Mouse (Mus musculus): ENCODE measurements around the gene Gipc3. TPM values are rescaled to one million over a fixed set of nuclear protein-coding genes. Genes with fewer than 3 reads are reported as not detected.

Gene Gipc3
- total RNA-seq, 2 experiments from 2014 or later: 1.8 TPM

DNA sequence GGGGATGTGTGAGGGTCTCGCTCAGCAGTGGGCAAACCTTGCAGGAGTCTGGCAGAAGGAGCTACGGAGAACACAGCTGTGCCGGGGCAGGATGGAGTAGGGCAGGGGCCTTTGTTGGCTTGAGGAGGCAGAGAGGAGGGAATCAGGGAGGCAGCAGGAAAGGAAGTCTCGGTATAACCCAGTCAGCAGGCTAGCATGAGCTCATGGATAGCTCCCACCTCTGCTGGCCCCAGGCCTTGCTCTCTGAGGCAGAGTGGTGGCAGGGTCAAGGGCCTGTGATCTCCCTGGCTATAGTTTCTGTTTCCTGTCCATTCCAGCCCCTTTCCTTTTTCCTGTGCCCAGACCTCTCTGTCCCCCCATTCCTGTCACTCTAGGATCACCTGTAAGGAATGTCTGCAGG is 40.8 kb downstream of the Gipc3 start:
- no peak for DNase-seq (ENCODE audit: low spot score in 2 of 2)

DNA sequence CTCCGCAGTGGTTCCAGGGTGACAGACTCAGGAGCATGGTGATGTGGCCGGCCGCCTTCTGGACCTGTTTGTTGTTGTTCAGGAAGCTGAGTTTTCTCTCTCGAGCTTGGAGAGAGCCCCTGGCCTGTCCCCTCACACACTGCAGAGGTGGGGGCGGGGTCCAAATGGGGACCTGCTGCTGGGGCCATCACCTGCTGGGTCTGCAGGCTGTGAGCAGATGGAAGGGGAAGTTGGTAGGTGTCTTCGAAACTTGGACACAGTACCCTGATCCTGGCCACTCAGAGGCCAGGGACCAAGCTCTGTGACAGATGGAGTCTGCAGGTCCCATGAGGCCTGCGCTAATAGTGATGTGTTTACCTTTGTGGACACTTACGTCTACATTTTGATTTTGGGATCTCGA is 41.7 kb downstream of the Gipc3 start:
- no peak for DNase-seq (ENCODE audit: low spot score in 2 of 2)

DNA sequence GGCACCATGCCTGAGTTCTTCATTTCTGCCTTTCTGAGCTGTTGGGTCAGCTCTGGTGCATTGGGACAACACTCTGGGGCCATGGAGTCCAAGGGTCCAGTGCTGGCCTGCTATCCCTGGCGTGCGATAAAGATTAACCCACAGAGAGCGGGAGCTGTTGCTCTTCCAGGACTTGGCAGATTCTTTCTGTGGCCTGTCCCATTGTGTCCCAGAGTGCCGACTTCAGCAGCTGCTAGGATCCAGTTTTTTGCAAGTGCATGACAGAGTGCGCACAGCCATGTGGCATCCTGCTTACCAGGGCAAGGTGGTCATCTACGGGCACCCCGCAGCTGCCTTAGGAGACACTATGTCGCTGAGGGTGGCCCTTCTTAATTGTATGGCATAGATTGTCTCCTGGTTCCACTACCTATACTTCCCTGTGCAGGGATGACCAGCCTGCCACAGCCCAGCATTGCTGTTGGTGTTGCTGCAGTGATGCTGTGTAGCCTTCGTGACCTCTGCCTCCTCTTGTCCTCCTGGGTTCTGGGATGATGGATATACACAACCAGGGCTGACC is 42.6 kb downstream of the Gipc3 start:
- no peak for DNase-seq (ENCODE audit: low spot score in 2 of 2)

DNA sequence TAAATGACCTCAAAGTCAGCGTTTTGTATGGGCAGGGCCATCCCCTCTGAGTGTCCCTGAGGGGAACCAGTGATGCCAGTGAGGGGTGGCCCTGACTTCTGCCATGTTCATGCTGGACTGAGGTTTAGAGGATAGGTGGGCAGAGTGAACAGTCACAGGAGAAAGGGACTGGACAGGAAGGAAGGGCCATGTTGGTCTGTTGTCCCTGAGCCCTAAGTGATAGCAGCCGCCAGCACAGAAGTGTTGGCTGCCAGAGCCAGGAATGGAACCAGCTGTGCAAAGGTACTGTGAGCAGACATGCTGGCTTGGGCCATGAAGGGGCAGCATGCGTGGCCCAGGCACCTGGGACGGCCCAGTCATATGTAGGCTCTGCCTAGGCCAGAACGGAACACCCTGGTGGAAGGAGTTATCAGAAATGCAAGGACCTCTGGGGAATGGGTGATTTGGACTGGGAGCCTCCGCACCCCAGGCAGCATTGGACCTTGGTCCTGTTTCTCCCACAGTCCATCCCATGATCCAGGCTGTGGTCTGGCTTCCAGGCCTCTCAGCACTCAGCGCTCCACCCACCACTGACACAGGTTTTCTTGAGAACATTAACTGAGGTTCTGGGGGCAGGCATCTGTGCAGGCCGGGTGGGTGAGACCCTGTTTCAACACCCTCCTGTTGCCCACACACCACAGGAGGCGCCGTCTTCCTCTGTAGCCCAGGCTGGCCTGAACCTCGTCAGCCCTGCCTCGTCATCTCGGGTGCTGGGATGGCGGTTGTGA is 43.3 kb downstream of the Gipc3 start:
- DNase-seq (ENCODE audit: low spot score in 2 of 2): no peak

DNA sequence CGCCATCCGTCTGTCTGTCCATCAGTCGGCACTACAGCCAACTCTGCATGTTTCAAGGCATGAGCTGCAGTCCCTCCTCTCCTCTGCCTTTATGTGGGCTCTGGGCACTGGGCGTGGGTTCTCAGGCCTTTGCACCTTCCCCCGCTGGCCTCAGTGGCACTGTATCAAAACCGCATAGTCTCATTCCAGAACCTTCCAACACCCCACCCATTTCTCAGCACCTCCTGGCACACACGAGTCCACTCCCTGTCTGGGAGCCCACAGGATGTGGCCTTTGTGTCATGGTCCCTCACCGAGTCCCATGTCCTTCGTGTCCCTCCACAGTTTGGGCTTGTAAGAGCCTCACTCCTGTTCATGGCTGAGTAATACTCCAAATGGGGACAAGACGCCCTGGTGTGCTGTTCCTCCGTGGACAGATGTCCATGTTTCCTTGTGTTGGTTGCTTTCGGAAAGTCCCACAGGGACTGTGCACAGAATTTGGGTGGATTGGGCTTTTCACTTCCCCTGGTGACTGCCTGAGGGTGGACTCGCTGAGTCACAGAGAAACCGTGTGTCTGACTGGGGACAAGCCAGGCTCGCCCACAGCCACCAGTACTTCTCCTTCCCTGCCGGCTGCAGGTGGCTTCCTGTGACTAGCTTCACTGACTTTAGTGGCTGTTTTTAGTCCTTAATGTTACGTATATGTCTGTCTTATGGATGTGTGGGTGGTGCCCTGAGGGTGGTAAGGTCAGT is 44.5 kb downstream of the Gipc3 start:
- peak; percentile 59 to 68 for DNase-seq (ENCODE audit: low spot score in 2 of 2)

DNA sequence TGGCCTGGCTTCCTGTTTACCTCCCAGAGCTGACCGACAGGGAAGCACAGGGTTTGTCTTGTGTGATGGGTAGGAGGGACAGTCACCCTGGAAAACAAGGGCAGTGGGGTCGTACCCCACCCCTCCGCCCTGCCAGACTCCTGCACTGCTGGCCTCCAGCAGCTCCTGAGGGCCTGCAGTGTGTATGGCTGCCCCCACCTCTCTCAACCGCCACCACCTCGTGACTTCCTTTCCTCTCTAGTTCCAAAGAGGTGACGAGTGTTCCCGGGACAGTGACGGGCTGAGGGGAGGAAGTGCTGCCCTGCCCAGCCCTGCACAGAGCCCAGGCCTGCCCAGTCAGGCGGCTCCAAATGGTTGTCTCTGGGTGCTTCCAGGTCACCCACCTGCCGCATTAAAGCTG is 45.2 kb downstream of the Gipc3 start:
- no peak for DNase-seq (ENCODE audit: low spot score in 2 of 2)

DNA sequence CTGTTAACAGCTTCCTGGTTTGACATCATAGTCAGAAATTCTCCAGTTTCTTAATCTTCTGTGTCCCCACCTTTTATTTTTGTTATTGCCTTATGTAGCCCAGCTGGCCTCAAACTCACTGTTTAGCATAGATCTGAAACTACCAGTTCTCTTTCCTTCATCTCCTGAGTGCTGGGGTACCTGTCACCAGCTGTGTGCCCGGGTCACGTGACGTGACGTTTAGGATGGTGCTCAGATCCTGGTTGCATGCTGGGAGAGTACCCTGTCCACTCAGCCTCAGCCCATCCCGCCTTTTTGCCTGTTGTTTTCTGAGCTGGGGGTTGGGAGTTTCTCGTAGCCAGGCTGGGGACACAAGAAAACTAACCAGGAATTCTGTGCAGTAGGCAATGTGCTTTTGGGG is 45.8 kb downstream of the Gipc3 start:
- DNase-seq (ENCODE audit: low spot score in 2 of 2): no peak

DNA sequence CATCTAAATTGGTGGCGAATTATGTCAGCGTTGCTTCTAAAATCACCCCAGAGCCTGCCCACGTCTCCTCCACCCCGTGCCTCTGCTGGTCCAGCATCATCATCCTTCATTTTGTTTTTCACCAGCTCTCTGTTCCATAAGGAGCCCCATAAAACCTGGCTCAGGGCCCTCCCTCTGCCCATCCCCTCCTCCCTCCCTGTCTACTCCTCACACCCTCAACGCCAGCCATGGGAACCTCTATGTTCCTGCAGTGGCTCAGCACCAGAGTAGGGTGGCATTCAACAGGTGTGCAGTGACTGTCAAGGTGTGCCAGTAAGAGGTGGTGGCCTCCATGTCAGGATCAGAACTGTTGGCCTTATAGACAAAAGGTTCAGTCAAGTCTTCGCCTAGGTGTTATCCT is 47.9 kb downstream of the Gipc3 start:
- DNase-seq (ENCODE audit: low spot score in 2 of 2): no peak

DNA sequence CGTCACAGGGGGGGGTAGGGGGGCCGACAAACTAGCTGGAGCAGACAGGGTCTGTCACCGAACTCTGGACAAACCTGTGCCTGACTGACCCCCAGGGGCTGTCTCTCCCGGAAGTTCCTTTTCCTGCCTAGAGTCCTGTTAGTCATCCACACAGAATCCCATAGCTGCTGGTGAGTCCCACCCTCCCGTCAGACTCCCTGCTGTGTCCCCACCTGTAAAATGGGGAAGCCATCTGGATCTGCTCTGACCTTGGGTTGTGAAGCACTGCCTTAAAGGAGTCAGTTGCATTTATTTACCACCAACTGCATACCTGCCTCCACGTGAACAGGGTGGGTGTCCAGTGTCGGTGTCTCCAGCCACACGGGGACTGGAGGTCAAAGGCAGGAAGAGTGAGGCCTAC is 48.6 kb downstream of the Gipc3 start:
- DNase-seq (ENCODE audit: low spot score in 2 of 2): no peak

DNA sequence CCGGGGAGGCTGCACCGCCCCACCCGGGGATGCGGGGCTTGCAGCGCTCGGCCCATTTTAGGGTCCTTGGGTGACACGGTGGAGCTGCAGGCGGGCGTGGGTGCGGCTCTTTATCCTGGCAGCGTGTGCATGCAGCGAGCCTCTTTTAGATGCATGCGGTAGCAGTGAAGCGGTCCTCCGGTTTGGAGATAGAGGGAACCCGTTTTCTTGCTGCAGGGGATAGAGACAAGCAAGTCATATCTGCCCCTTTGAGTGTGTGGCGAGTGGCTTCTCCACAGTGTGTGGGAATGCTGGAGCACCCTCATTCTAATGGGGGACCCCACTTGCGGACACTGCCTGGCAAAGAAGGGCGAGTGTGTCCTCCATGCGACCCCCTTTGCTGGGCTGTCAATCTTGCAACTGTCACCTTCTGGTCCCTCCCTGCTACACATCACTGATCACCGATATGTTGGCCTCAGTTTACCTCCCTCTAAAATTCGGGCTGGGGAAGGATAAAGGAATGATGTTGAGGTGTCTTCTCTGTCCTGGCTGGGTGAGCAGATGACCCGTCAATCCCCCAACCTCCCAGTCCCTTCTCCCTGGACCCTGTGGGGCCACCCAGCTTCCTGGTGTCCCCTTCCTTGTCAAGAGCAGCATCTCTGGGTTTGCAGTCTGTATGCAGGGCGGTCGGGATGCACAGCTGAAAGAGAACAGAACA is 49.6 kb downstream of the Gipc3 start:
- no peak for DNase-seq (ENCODE audit: low spot score in 2 of 2)

DNA sequence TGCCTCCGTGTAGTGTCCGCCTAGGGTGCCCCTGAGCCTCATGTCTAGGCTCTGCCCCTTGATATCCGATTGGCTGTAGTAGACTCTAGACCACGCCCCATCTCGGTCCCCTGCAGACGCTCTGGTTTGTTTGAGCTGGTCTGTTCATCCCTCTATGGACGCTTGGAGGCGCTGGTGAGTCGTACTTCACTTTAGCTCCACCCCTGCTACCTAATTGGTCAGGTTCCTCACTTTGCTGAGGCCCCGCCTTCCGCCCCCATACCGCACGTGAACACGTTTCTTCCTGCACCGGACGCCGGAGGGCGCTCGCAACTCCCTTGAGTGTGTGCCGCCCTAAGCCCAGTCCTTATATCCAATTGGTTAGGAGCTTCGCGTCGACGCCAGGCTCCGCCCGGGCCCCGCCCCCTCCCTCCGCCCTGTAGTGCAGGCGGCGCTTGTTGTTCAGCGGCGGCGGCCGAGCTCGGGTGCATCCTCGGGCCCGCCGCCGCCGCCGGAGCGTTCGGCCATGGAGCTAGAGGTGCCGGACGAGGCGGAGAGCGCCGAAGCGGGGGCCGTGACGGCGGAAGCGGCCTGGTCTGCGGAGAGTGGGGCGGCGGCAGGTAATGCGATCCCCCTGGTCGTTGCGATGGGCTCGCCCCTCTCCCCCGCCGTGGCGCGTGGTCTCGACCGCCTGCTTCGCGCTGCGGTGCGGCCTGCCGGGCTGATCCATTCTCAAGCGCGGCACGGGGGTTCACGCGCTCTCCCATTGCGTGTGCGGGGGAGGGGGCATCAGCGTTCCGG is 50.3 kb downstream of the Gipc3 start, which contains the start of gene Pip5k1c:
Pip5k1c (plus strand) TSS at position 410 of the 780 bp plus-strand sequence.
- DNase-seq (ENCODE audit: low spot score in 2 of 2): peak; percentile 99 to 100

DNA sequence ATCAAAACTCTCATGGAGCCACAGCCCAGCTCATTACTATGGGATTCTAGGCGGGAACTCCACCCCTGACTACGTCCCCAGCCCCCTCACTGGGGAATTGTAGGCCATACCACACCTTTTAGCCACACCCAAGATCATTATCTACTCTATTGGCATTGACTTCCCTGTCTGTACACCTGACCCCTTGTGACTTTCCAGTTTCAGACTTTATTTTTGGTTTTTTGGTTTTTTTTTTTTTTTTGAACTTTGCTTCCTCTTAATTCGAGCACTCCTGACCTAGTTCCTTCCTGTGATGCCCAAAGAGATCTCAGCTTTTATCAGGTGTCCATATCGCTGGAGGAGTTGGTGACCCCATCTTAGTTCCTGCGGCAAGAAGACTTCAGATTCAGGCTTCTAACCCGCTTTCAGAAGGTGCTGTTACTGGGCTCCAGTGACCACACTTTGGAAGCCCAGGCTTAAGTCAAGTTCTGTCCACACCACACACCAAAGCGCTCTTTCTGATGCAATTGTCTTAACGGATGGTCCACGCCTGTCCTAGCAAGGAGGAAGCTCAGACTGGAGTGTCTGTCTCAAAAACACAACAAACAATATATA is 51.5 kb downstream of the Gipc3 start, which contains the start of gene Tjp3:
Tjp3 (minus strand) TSS at position 71 of the 594 bp plus-strand sequence.
- no peak for DNase-seq (ENCODE audit: low spot score in 2 of 2)

DNA sequence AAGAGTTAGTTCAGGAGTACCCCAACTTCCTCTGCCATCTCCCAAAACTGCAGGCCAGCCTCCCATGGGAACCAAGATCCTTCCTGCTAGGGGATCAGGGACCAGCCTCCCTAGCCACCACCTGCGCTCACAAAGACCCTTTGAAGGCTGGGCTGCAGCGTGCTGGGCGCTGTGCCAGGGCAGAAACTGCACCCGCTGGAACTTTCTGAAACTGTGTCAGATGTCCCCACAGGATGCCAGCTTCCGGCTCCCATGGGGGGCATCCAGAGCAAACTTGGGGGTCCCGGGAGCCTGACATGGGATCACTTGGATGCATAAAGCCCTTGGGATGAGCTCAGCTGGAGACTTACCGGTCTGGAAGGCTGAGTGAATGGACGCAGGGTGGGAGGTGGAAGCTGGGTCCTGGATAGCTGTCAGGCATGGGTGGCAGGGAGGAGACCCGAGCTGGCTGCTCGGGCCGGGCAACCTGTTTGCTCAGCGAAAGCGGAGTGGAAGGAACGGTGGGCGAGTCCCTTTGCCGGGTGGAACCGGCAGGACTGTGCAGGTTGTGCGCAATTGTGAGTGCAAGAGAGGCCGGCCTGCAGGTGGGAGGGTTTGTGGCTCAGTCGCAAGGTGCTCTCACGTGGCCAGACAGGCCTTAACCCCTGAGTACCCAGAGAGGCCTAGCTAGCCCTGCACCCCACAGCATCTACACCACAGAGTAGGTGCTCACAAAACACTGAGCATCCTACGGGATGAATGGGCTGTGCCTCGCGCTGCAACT is 52.2 kb downstream of the Gipc3 start:
- DNase-seq (ENCODE audit: low spot score in 2 of 2): no peak

DNA sequence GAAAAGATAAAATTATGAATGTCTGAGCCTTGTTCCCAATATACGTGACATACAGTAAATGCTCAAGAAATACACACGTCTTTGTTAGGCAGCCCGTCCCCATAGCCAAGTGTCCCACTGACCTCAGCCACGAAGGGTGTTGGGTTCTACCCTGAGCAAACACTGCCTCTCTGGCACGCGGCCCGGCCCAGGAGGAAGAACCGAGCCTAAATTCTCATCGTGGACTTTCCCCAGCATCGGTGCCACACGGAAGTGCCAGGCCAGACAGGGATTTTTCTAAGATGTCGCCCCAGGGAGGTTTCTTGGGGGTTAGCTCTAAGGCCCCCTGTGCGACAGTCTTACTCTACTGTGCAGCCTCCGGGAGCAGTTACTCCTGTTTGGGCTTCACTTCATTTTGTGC is 53.3 kb downstream of the Gipc3 start:
- DNase-seq (ENCODE audit: low spot score in 2 of 2): no peak

DNA sequence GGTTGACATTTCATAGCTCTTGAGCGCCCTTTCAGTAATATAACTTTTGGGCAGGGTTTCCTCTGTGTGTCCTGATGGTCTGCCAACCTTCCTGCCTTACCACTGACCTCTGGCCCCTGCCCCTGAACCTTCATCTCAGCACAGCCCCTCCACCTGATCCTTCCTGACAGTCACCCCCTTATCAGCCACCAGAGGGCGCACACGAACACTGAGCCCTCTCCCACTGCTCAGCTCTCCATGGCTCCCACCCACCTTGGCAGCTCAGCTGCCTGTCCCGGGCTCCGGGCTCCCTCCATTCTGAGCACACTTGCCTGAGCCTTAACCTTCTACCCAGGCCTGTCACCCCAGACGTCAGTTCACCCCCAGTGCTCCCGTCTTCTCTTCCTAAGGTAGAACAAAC is 53.8 kb downstream of the Gipc3 start:
- peak in 1 of 2 experiments; percentile 81 for DNase-seq (ENCODE audit: low spot score in 2 of 2)

DNA sequence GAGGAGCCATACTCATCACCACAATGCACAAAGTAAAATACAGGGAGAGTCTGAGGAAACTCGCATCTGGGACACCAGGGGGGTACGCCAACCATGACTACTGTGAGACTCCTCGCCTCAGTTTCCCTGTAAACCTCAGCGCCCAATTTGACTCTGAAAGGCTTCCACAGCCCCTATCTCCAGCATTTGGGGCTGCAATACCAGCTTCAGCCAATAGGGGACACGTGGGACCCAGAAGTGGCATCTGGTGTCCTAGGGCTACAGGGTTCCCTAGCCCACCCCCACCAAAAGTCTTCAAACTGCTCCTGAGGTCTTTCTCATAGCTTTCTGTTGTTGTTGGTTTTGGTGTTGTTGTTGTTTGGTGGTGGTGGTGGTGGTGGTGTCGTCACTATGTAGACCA is 54.5 kb downstream of the Gipc3 start:
- no peak for DNase-seq (ENCODE audit: low spot score in 2 of 2)

DNA sequence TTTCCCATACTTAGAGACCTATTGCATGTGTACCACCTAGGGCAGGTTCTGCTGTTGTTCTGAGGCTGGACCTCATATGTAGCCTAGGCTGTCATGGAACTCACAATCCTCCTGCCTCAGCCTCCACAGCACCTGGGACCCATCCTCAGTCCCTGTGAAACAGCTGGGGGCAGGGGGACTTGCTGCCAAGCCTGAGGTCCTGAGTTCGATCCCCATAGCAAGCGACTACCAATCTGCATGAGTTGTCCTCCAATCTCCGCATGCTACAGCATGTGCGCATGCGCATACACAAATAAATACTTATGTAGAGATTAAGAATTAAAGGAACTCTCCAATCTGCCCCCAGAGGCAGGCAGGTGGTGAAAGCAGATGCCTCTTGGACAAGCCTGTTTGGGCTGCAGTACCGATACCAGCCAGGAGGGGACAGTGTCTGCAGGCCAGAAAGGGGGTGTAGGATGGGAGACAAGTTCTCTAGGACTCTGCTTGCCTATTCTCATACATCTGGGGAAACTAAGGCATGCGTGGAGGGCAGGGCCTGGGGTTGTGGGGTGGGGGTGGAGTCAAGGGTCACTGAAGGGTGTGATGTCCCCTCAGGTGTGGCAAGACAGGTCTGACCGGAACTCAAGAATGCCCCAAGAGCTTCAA is 55.4 kb downstream of the Gipc3 start:
- DNase-seq (ENCODE audit: low spot score in 2 of 2): no peak

DNA sequence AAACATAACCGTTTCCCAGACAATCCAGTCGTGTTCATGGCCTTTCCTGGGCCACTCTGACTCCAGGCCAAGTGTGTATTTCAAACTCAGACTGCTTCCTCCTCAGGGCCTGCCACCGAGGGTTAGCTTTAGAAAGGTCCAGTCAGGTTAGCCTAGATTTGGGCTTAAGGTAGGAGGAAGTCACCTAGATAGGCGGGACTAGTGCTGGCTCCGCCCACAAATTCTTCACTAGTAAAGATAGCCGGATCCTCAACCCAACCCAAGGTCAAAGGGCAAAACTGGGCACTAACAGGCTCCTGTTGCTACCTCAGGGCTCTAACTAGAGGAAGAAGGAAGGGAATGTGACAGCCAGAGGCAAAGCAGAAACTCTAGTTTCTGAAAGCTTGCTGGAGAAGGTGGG is 56.5 kb downstream of the Gipc3 start:
- DNase-seq (ENCODE audit: low spot score in 2 of 2): no peak
